Mouse (Mus musculus) brain, embryonic 14.5 days (tissue): ENCODE measurements around the gene Scd1.

Experiments
- CTCF ChIP-seq: fragments of 200-500 bp; IDR thresholded peaks from 2 replicates; pipeline ENCODE4 v1.5.1; 2012; ENCODE audit warnings: inconsistent platforms, mild to moderate bottlenecking, moderate library complexity, borderline replicate concordance; ENCODE audit not compliant: insufficient read depth, insufficient read length; ENCODE audit errors: extremely low read depth
- POLR2A ChIP-seq: fragments of 200-500 bp; IDR thresholded peaks from 2 replicates; pipeline ENCODE4 v1.6.1; 2012; ENCODE audit warnings: mild to moderate bottlenecking, inconsistent platforms, borderline replicate concordance; ENCODE audit not compliant: poor library complexity, insufficient read depth, insufficient read length, severe bottlenecking; ENCODE audit errors: extremely low read depth

DNA sequence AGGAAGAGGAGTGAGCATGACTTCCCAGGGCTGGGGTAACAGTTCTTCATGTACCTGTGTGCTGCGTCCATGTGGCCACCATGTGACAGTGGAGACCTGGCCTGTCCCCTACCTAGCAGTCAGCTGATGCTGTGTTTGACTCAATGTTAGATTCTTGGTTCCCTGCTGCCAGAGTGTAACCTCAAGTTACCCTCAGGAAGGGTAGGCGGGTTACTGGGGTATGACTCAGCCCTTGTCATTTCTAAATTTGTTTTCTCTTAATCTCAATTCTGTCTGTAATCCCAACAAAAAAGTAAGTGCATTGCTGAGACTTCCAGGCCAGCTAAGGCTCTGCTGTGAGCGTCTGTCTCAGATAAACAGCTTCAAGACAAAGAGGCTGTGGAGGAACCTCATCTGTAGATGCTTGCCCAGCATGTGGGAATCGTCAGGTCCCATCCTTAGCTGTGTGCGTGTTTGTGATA is 13.7 kb downstream of the Scd1 start:
- TF ChIP-seq CTCF (no peak), POLR2A (no peak)
